Mouse (Mus musculus): ENCODE results near the gene Gm11555.

DNA sequence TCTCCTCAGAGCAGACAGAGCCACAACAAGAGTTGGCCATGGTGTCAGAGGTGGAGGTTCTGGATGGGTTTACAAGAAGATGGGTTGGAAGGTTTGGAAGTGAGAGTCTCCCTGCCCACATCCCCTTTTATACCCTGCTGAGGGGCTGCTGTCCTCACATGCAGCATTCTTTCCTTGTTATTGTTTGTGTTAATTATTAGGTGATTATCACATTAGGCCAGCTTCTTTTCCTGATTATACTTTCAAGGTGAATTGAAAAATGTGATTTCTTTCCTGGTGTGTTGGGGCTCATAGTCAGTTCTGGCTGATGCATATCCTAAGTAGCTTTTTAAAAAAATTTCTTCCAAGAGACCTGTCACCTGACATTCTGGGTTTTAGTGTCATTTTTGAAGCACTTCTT lies 15.8 kb upstream of the Gm11555 start, which contains the start of gene Krtap4-6:
- TF ChIP-seq POLR2A (IDR thresholded peaks at IDR 0.05; ENCODE audit: insufficient read depth, low read depth, low read length) (no peak), CTCF (IDR thresholded peaks at IDR 0.05; ENCODE audit: insufficient read depth, low read depth, low read length) (no peak)
